In the genomic region with DNA sequence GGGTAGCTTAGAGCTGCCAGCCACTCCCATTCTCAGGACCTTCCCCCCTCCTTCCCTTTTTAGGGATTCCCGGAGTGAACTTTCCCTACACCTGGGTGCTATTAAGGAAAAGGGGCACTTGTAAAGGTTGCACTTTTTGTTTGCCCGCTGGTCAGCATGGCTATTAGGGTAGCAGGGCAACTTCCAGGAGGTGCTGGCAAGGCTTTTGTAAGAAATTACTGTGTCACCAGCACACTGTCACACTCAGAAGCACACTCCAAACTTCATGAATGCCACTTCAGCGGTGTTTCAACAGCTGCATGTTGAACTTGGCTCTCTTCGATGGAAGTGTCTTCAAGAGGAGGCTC, we compare ENCODE assay signal across 9 mouse cellular contexts. TPM values are rescaled to one million over a fixed set of nuclear protein-coding genes. Genes with fewer than 3 reads are reported as not detected.
A peak's percentile ranks its signal among the peaks of the same experiment; 100 is the strongest.
DNase-seq lines count a peak whose midpoint lies in the region; ATAC-seq and TF ChIP-seq lines count a peak whose summit lies in the region.
"Had no signal": no experiment of that assay in that cellular context is flagged by ENCODE, and none has a peak within 500 bp of the region (broad histone marks: within the 10 kb centered on the region; RNA-seq: fewer than 3 reads in every experiment).

No protein-coding gene starts in this region.

- no peak for TF ChIP-seq CTCF in heart, adult 2 months (IDR thresholded peaks at IDR 0.05)

- no peaks in the 10 kb centered on the region for H3K36me3 ChIP-seq in heart, adult 2 months (ENCODE audit: control insufficient read depth, insufficient read depth, low read length)
- no peaks in the 10 kb centered on the region for H3K36me3 ChIP-seq in embryonic facial prominence, embryonic 12.5 days
- no peaks in the 10 kb centered on the region for H3K36me3 ChIP-seq in limb, embryonic 11.5 days (ENCODE audit: control insufficient read depth, insufficient read depth, low read length)
- H3K36me3 ChIP-seq in midbrain, embryonic 14.5 days (ENCODE audit: control insufficient read depth, insufficient read depth, low read length): no peaks in the 10 kb centered on the region

- H3K27ac ChIP-seq in heart, adult 2 months: no peak overlapping the region
- H3K27ac ChIP-seq in embryonic facial prominence, embryonic 12.5 days: no peak overlapping the region
- H3K27ac ChIP-seq in limb, embryonic 11.5 days (replicated peaks; ENCODE audit: low read depth, low read length): no peak overlapping the region
- no peak overlapping the region for H3K27ac ChIP-seq in midbrain, embryonic 14.5 days (replicated peaks; ENCODE audit: low read depth, low read length)

- ATAC-seq in embryonic facial prominence, embryonic 12.5 days (ENCODE audit: insufficient number of reproducible peaks, insufficient read depth, low FRiP score, low TSS enrichment): no peak
- ATAC-seq in limb, embryonic 11.5 days (ENCODE audit: insufficient number of reproducible peaks, low FRiP score, low TSS enrichment, low read depth): no peak
- no peak for ATAC-seq in midbrain, embryonic 14.5 days (ENCODE audit: low FRiP score, low TSS enrichment)

- 5% methylated on average over 4 of the region's 4 CpGs for WGBS in heart, adult 2 months
- 3% methylated on average over 4 of the region's 4 CpGs for WGBS in embryonic facial prominence, embryonic 12.5 days
- 0% methylated on average over 4 of the region's 4 CpGs for WGBS in limb, embryonic 11.5 days
- WGBS in midbrain, embryonic 14.5 days: 1% methylated on average over 4 of the region's 4 CpGs

- peak overlapping the region; percentile 57 for H3K4me3 ChIP-seq in heart, adult 2 months
- peak overlapping the region; percentile 46 for H3K4me3 ChIP-seq in embryonic facial prominence, embryonic 12.5 days
- H3K4me3 ChIP-seq in limb, embryonic 11.5 days (ENCODE audit: low read depth, low read length): peak overlapping the region; percentile 36
- peak overlapping the region; percentile 40 for H3K4me3 ChIP-seq in midbrain, embryonic 14.5 days (replicated peaks; ENCODE audit: low read depth, low read length)

- no peak overlapping the region for H3K9ac ChIP-seq in heart, adult 2 months (ENCODE audit: low read depth, low read length)
- H3K9ac ChIP-seq in embryonic facial prominence, embryonic 12.5 days: 0 out of 2 replicates have a peak overlapping the region, but pooled peaks have one; percentile 31
- no peak overlapping the region; the same call in 1 of the 2 replicates for H3K9ac ChIP-seq in limb, embryonic 11.5 days (ENCODE audit: low read length)
- H3K9ac ChIP-seq in midbrain, embryonic 14.5 days (replicated peaks; ENCODE audit: low read length): no peak overlapping the region

- no peaks in the 10 kb centered on the region for H3K79me2 ChIP-seq in heart, adult 2 months (replicated peaks; ENCODE audit: control insufficient read depth, insufficient read depth, low read length)

- TF ChIP-seq POLR2A in heart, adult 2 months (IDR thresholded peaks at IDR 0.05; ENCODE audit: insufficient read depth, low read depth, low read length): no peak

- TF ChIP-seq EP300 in heart, adult 2 months (IDR thresholded peaks at IDR 0.05; ENCODE audit: insufficient read depth, low read depth, low read length): no peak

- H3K9me3 ChIP-seq in embryonic facial prominence, embryonic 12.5 days: no peaks in the 10 kb centered on the region
- no peaks in the 10 kb centered on the region for H3K9me3 ChIP-seq in limb, embryonic 11.5 days (ENCODE audit: control insufficient read depth, low read length)
- H3K9me3 ChIP-seq in midbrain, embryonic 14.5 days (ENCODE audit: control insufficient read depth, low read length): no peaks in the 10 kb centered on the region

- peaks cover 6% of the 10 kb centered on the region for H3K27me3 ChIP-seq in heart, adult 2 months (ENCODE audit: control insufficient read depth, insufficient read depth, low read length)
- peaks cover 60% of the 10 kb centered on the region for H3K27me3 ChIP-seq in embryonic facial prominence, embryonic 12.5 days
- peaks cover 29% of the 10 kb centered on the region for H3K27me3 ChIP-seq in limb, embryonic 11.5 days (ENCODE audit: control insufficient read depth, insufficient read depth, low read length)
- H3K27me3 ChIP-seq in midbrain, embryonic 14.5 days (ENCODE audit: control insufficient read depth, insufficient read depth, low read length): peaks cover 57% of the 10 kb centered on the region

- no peaks in the 10 kb centered on the region for H3K4me1 ChIP-seq in heart, adult 2 months (ENCODE audit: control insufficient read depth, insufficient read depth, low read length)
- peaks cover 21% of the 10 kb centered on the region for H3K4me1 ChIP-seq in embryonic facial prominence, embryonic 12.5 days
- peaks cover 4% of the 10 kb centered on the region; the same call in 1 of the 2 replicates for H3K4me1 ChIP-seq in limb, embryonic 11.5 days (ENCODE audit: control insufficient read depth, insufficient read depth, low read length)
- peaks cover 19% of the 10 kb centered on the region for H3K4me1 ChIP-seq in midbrain, embryonic 14.5 days (ENCODE audit: control insufficient read depth, insufficient read depth, low read length)

- peak overlapping the region; percentile 92 for H3K4me2 ChIP-seq in embryonic facial prominence, embryonic 12.5 days (replicated peaks)
- peak overlapping the region; percentile 90 for H3K4me2 ChIP-seq in limb, embryonic 11.5 days (ENCODE audit: low read depth, severe bottlenecking)
- peak overlapping the region; percentile 70 for H3K4me2 ChIP-seq in midbrain, embryonic 14.5 days (ENCODE audit: low read length)

- DNase-seq in heart, adult 2 months: no peak
- DNase-seq in heart, adult 9 months (ENCODE audit: low spot score in 2 of 2): no peak
- peak; percentile 61 for DNase-seq in limb, embryonic 11.5 days (ENCODE audit: low spot score)
- no peak for DNase-seq in midbrain, embryonic 14.5 days
- no peak for DNase-seq in cerebellum, adult 18-20 months
- no peak for DNase-seq in yolk sac, embryonic 10.5 days (ENCODE audit: low spot score)
- no peak for DNase-seq in left cerebral cortex, postnatal 36 days (ENCODE audit: low spot score in 2 of 2)

- intact Hi-C loops in heart, adult 2 months (cut with DNase I): no loop called here
- intact Hi-C loops in left cerebral cortex, postnatal 36 days (cut with DNase I): loop anchor here (10.0 kb wide), 1 partner anchor 1503 kb away; a partner anchor contains a TSS

RNA-seq across cellular contexts. Expression of a gene that starts 0.6 kb away (rescaled TPM):
- under 1 TPM; 0.21 to 0.30 TPM for total RNA-seq in heart, adult 2 months (2021)
- 0.91 and 1.3 TPM in 2 replicates for polyA plus RNA-seq in heart, adult 2 months (2012; rRNA removed)
- polyA plus RNA-seq in embryonic facial prominence, embryonic 12.5 days (2016; fragmentation: Nextera tagmentation; extraction: Ambion mirVana): 0.29 TPM in 2 replicates
- 2.6 and 2.9 TPM in 2 replicates for polyA plus RNA-seq in limb, embryonic 11.5 days (2014; fragmentation: Nextera tagmentation; extraction: Ambion mirVana)
- 0.21 TPM in 1 of 2 replicates, not detected in the other for polyA plus RNA-seq in midbrain, embryonic 14.5 days (2014; fragmentation: Nextera tagmentation; extraction: Ambion mirVana)
- total RNA-seq in left cerebral cortex, postnatal 36 days (2021): under 1 TPM; 0.23 to 0.42 TPM
- total RNA-seq: hematopoietic stem cell, adult 5-6 weeks had no signal

RNA-seq across cellular contexts. Expression of a gene that starts 4.2 kb away (rescaled TPM):
- 100 to 1,000 TPM; 101 to 113 TPM for total RNA-seq in heart, adult 2 months (2021)
- 43.2 and 84.3 TPM in 2 replicates for polyA plus RNA-seq in heart, adult 2 months (2012; rRNA removed)
- 27.6 and 31.1 TPM in 2 replicates for polyA plus RNA-seq in embryonic facial prominence, embryonic 12.5 days (2016; fragmentation: Nextera tagmentation; extraction: Ambion mirVana)
- polyA plus RNA-seq in limb, embryonic 11.5 days (2014; fragmentation: Nextera tagmentation; extraction: Ambion mirVana): 29.1 and 30.0 TPM in 2 replicates
- polyA plus RNA-seq in midbrain, embryonic 14.5 days (2014; fragmentation: Nextera tagmentation; extraction: Ambion mirVana): 30.8 and 32.2 TPM in 2 replicates
- total RNA-seq in left cerebral cortex, postnatal 36 days (2021): 10 to 100 TPM; 49.0 TPM

RNA-seq across cellular contexts. Expression of a gene that starts 19.5 kb away (rescaled TPM):
- total RNA-seq in heart, adult 2 months (2021): not detected
- polyA plus RNA-seq in heart, adult 2 months (2012; rRNA removed): 0.04 TPM in 1 of 2 replicates, not detected in the other
- 0.11 and 0.33 TPM in 2 replicates for polyA plus RNA-seq in embryonic facial prominence, embryonic 12.5 days (2016; fragmentation: Nextera tagmentation; extraction: Ambion mirVana)
- not detected in 2 replicates for polyA plus RNA-seq in limb, embryonic 11.5 days (2014; fragmentation: Nextera tagmentation; extraction: Ambion mirVana)
- polyA plus RNA-seq in midbrain, embryonic 14.5 days (2014; fragmentation: Nextera tagmentation; extraction: Ambion mirVana): not detected in 2 replicates
- total RNA-seq in left cerebral cortex, postnatal 36 days (2021): not detected
